Mouse (Mus musculus) ES-E14 (cell line): ENCODE data around the gene Itga3.

Source experiments
- MAFK ChIP-seq: IDR thresholded peaks from 2 replicates; pipeline ENCODE4 v1.6.1; 2014; ENCODE audit warnings: mild to moderate bottlenecking, low read depth, low read length, inconsistent platforms; ENCODE audit not compliant: insufficient read depth
- ZC3H11A ChIP-seq: IDR thresholded peaks from 2 replicates; pipeline ENCODE4 v1.6.1; 2012; ENCODE audit warnings: low read depth, mild to moderate bottlenecking, inconsistent platforms, low read length, borderline replicate concordance

- TF ChIP-seq ZC3H11A, result no peak
- TF ChIP-seq MAFK, result no peak
These were observed 74.8 kb downstream of the Itga3 start for GRCm38 (mm10) chr11:95001584-95002347.
